Mouse (Mus musculus) embryo, embryonic 10.5 days (tissue): ENCODE data around the gene Tmem150a.

ENCODE experiments used
- DNase-seq: peaks from one replicate; pipeline ENCODE4 v3.0.0-alpha.2; 2015; ENCODE audit warnings: low spot score

The Tmem150a gene

GRCm38 (mm10) chr6:72401875-72402274 is 46.6 kb downstream of the Tmem150a start:
- DNase-seq = peak; percentile 85

- DNase-seq = no peak
Observed at GRCm38 (mm10) chr6:72405356-72405755, 50.1 kb downstream of the Tmem150a start.

- DNase-seq = peak; percentile 94
Observed at GRCm38 (mm10) chr6:72407119-72407518, 51.9 kb downstream of the Tmem150a start.
